22 mouse cellular contexts compared by ENCODE assay signal in genomic region chr9:64913973-64914372, GRCm38 (mm10). TPM values are rescaled to one million over a fixed set of nuclear protein-coding genes. Genes with fewer than 3 reads are reported as not detected.
"Had no signal": no experiment of that assay in that cellular context is flagged by ENCODE, and none has a peak within 500 bp of the region (broad histone marks: within the 10 kb centered on the region; RNA-seq: fewer than 3 reads in every experiment).

No protein-coding gene starts in this region.

- H3K27ac ChIP-seq: kidney, embryonic 15.5 days; limb, embryonic 10.5 days; limb, embryonic 13.5 days; liver, embryonic 13.5 days; midbrain, embryonic 12.5 days; midbrain, embryonic 15.5 days; neural tube, embryonic 12.5 days; neural tube, embryonic 15.5 days had no signal

- H3K4me1 ChIP-seq: kidney, embryonic 15.5 days; limb, embryonic 10.5 days; limb, embryonic 13.5 days; midbrain, embryonic 12.5 days; midbrain, embryonic 15.5 days; neural tube, embryonic 12.5 days; neural tube, embryonic 15.5 days had no signal

- H3K4me2 ChIP-seq: kidney, embryonic 15.5 days; limb, embryonic 13.5 days; liver, embryonic 13.5 days; midbrain, embryonic 12.5 days; midbrain, embryonic 15.5 days; neural tube, embryonic 12.5 days; neural tube, embryonic 15.5 days had no signal

- H3K9ac ChIP-seq: kidney, embryonic 15.5 days; limb, embryonic 13.5 days; liver, embryonic 13.5 days; midbrain, embryonic 12.5 days; midbrain, embryonic 15.5 days; neural tube, embryonic 12.5 days; neural tube, embryonic 15.5 days had no signal

- DNase-seq: kidney, adult 11 months; kidney, adult 8-10 months; kidney, postnatal 10 days; kidney, postnatal 36 days; liver, embryonic 13.5 days; lung, adult 2 months; lung, postnatal 10 days; right cerebral cortex, adult 18-20 months; right cerebral cortex, postnatal 14 days; right cerebral cortex, postnatal 4 days; thymus, postnatal 36 days had no signal

- ATAC-seq: hindbrain, embryonic 16.5 days; midbrain, embryonic 15.5 days had no signal

- H3K27me3 ChIP-seq: kidney, embryonic 15.5 days; limb, embryonic 13.5 days; liver, embryonic 13.5 days; midbrain, embryonic 12.5 days; midbrain, embryonic 15.5 days; neural tube, embryonic 12.5 days; neural tube, embryonic 15.5 days had no signal

- H3K9me3 ChIP-seq: kidney, embryonic 15.5 days; limb, embryonic 10.5 days; limb, embryonic 13.5 days; liver, embryonic 13.5 days; midbrain, embryonic 15.5 days; neural tube, embryonic 12.5 days; neural tube, embryonic 15.5 days had no signal

- H3K4me3 ChIP-seq: kidney, embryonic 15.5 days; limb, embryonic 10.5 days; limb, embryonic 13.5 days; liver, embryonic 13.5 days; midbrain, embryonic 12.5 days; midbrain, embryonic 15.5 days; neural tube, embryonic 12.5 days; neural tube, embryonic 15.5 days had no signal

RNA-seq across cellular contexts. Expression of gene Slc24a1, which starts 37.4 kb away (rescaled TPM):
- total RNA-seq: megakaryocyte, adult 5-6 weeks had no signal
- polyA plus RNA-seq: macrophage; midbrain, embryonic 12.5 days; neural tube, embryonic 12.5 days; stomach, embryonic 14.5 days had no signal
